Mouse (Mus musculus): Measurements from ENCODE around the gene Cd28.

Cd28 gene

GRCm38 (mm10) chr1:60716567-60716966 is at the start of gene Cd28:
TSS of gene Cd28 (plus strand) at chr1:60716800.
- no peak for DNase-seq (ENCODE audit: inconsistent ontology term)

GRCm38 (mm10) chr1:60667873-60668616 is 48.6 kb upstream of the Cd28 start:
- peak; percentile 79 for DNase-seq (ENCODE audit: inconsistent ontology term)

- DNase-seq (ENCODE audit: inconsistent ontology term) = peak; percentile 32
Observed at GRCm38 (mm10) chr1:60669048-60669447, 47.6 kb upstream of the Cd28 start.

- no peak for DNase-seq (ENCODE audit: inconsistent ontology term)
Observed at GRCm38 (mm10) chr1:60669664-60670063, 46.9 kb upstream of the Cd28 start.

- peak; percentile 31 for DNase-seq (ENCODE audit: inconsistent ontology term)
Observed at GRCm38 (mm10) chr1:60670172-60670571, 46.4 kb upstream of the Cd28 start.

GRCm38 (mm10) chr1:60683766-60684165 is 32.8 kb upstream of the Cd28 start:
- DNase-seq (ENCODE audit: inconsistent ontology term) = peak; percentile 78

- DNase-seq (ENCODE audit: inconsistent ontology term) = no peak
Observed at GRCm38 (mm10) chr1:60696115-60696895, 20.3 kb upstream of the Cd28 start.

- DNase-seq (ENCODE audit: inconsistent ontology term) = no peak
Observed at GRCm38 (mm10) chr1:60702641-60703040, 14.0 kb upstream of the Cd28 start.

GRCm38 (mm10) chr1:60713238-60713637 is 3.4 kb upstream of the Cd28 start:
- no peak for DNase-seq (ENCODE audit: inconsistent ontology term)

- DNase-seq (ENCODE audit: inconsistent ontology term) = peak; percentile 49
Observed at GRCm38 (mm10) chr1:60715651-60716196, 876 bp upstream of the Cd28 start.

- DNase-seq (ENCODE audit: inconsistent ontology term) = no peak
Observed at GRCm38 (mm10) chr1:60718580-60718979, 2.0 kb downstream of the Cd28 start.

GRCm38 (mm10) chr1:60723555-60723954 is 7.0 kb downstream of the Cd28 start:
- no peak for DNase-seq (ENCODE audit: inconsistent ontology term)

GRCm38 (mm10) chr1:60731940-60732339 is 15.3 kb downstream of the Cd28 start:
- no peak for DNase-seq (ENCODE audit: inconsistent ontology term)

- no peak for DNase-seq (ENCODE audit: inconsistent ontology term)
Observed at GRCm38 (mm10) chr1:60735072-60735907, 18.7 kb downstream of the Cd28 start.

- DNase-seq (ENCODE audit: inconsistent ontology term) = no peak
Observed at GRCm38 (mm10) chr1:60735908-60736280, 19.3 kb downstream of the Cd28 start.

GRCm38 (mm10) chr1:60744266-60744665 is 27.7 kb downstream of the Cd28 start:
- no peak for DNase-seq (ENCODE audit: inconsistent ontology term)

- DNase-seq (ENCODE audit: inconsistent ontology term) = no peak
Observed at GRCm38 (mm10) chr1:60745664-60746063, 29.1 kb downstream of the Cd28 start.

GRCm38 (mm10) chr1:60746153-60746552 is 29.6 kb downstream of the Cd28 start:
- no peak for DNase-seq (ENCODE audit: inconsistent ontology term)

- DNase-seq (ENCODE audit: inconsistent ontology term) = no peak
Observed at GRCm38 (mm10) chr1:60746856-60747255, 30.3 kb downstream of the Cd28 start.

- DNase-seq (ENCODE audit: inconsistent ontology term) = no peak
Observed at GRCm38 (mm10) chr1:60748286-60748685, 31.7 kb downstream of the Cd28 start.

GRCm38 (mm10) chr1:60748936-60749335 is 32.3 kb downstream of the Cd28 start:
- DNase-seq (ENCODE audit: inconsistent ontology term) = no peak

- no peak for DNase-seq (ENCODE audit: inconsistent ontology term)
Observed at GRCm38 (mm10) chr1:60749346-60749840, 32.8 kb downstream of the Cd28 start.

All from Muller cell, postnatal 12 days (primary cell).